Mouse (Mus musculus): ENCODE measurements around the gene Pnrc1. TPM values are rescaled to one million over a fixed set of nuclear protein-coding genes. Genes with fewer than 3 reads are reported as not detected.

Pnrc1 gene
- polyA plus RNA-seq, 1 experiment from 2014 or later = 131 TPM

- no peaks in the 10 kb centered on the region for H3K36me3 ChIP-seq (ENCODE audit: control insufficient read depth, insufficient read depth)
- no peak for ATAC-seq
- no peak for TF ChIP-seq CTCF (IDR thresholded peaks at IDR 0.05; ENCODE audit: low read depth)
- H3K27ac ChIP-seq (ENCODE audit: low read depth, low read length) = no peak overlapping the region
- no peak overlapping the region for H3K9ac ChIP-seq (ENCODE audit: low read depth, low read length)
- no peak overlapping the region for H3K4me2 ChIP-seq (replicated peaks; ENCODE audit: low read depth)
- H3K4me3 ChIP-seq (ENCODE audit: low read depth, low read length) = no peak overlapping the region
- H3K27me3 ChIP-seq (replicated peaks; ENCODE audit: control insufficient read depth, insufficient read depth, low read length) = no peaks in the 10 kb centered on the region
- no peaks in the 10 kb centered on the region for H3K9me3 ChIP-seq (ENCODE audit: control insufficient read depth)
- WGBS = 48% methylated on average over 1 of the region's 1 CpGs
- H3K4me1 ChIP-seq (replicated peaks; ENCODE audit: control insufficient read depth, insufficient read depth, low read length) = no peaks in the 10 kb centered on the region
Observed at GRCm38 (mm10) chr4:33221847-33222246, 68.1 kb downstream of the Pnrc1 start.

GRCm38 (mm10) chr4:33208881-33209841, 80.8 kb downstream of the Pnrc1 start, which contains the start of gene Srsf12:
TSS of gene Srsf12 (plus strand) at chr4:33208991.
- Histone ChIP-seq H3K9ac (ENCODE audit: low read depth, low read length) (peak within 1 kb of the TSS; percentile 63), H3K9me3 (ENCODE audit: control insufficient read depth) (peaks cover 5% of the 10 kb centered on the region; the same call in 1 of the 2 replicates), H3K27ac (ENCODE audit: low read depth, low read length) (no peak within 1 kb of the TSS), H3K4me1 (replicated peaks; ENCODE audit: control insufficient read depth, insufficient read depth, low read length) (no peaks in the 10 kb centered on the region), H3K27me3 (replicated peaks; ENCODE audit: control insufficient read depth, insufficient read depth, low read length) (no peaks in the 10 kb centered on the region), H3K4me3 (ENCODE audit: low read depth, low read length) (peak within 1 kb of the TSS; percentile 53), H3K4me2 (replicated peaks; ENCODE audit: low read depth) (peak within 1 kb of the TSS; percentile 98), H3K36me3 (ENCODE audit: control insufficient read depth, insufficient read depth) (no peaks in the 10 kb centered on the region)
- WGBS = 2% methylated on average over 56 of the region's 65 CpGs
- peak; percentile 49; the same call in 1 of the 2 replicates for ATAC-seq
- TF ChIP-seq CTCF (IDR thresholded peaks at IDR 0.05; ENCODE audit: low read depth) = peak; percentile 49

- WGBS = 63% methylated on average over 2 of the region's 2 CpGs
- H3K36me3 ChIP-seq (ENCODE audit: control insufficient read depth, insufficient read depth) = no peaks in the 10 kb centered on the region
- H3K27ac ChIP-seq (ENCODE audit: low read depth, low read length) = no peak overlapping the region
- no peak for ATAC-seq
- H3K4me1 ChIP-seq (replicated peaks; ENCODE audit: control insufficient read depth, insufficient read depth, low read length) = no peaks in the 10 kb centered on the region
- H3K4me3 ChIP-seq (ENCODE audit: low read depth, low read length) = no peak overlapping the region
- H3K9ac ChIP-seq (ENCODE audit: low read depth, low read length) = no peak overlapping the region
- peaks cover 4% of the 10 kb centered on the region; the same call in 1 of the 2 replicates for H3K9me3 ChIP-seq (ENCODE audit: control insufficient read depth)
- no peaks in the 10 kb centered on the region for H3K27me3 ChIP-seq (replicated peaks; ENCODE audit: control insufficient read depth, insufficient read depth, low read length)
- H3K4me2 ChIP-seq (replicated peaks; ENCODE audit: low read depth) = no peak overlapping the region
- no peak for TF ChIP-seq CTCF (IDR thresholded peaks at IDR 0.05; ENCODE audit: low read depth)
Observed at GRCm38 (mm10) chr4:33207551-33207950, 82.4 kb downstream of the Pnrc1 start.

GRCm38 (mm10) chr4:33204682-33205081, 85.3 kb downstream of the Pnrc1 start:
- Histone ChIP-seq H3K9ac (ENCODE audit: low read depth, low read length) (no peak overlapping the region), H3K36me3 (ENCODE audit: control insufficient read depth, insufficient read depth) (no peaks in the 10 kb centered on the region), H3K27me3 (replicated peaks; ENCODE audit: control insufficient read depth, insufficient read depth, low read length) (no peaks in the 10 kb centered on the region), H3K27ac (ENCODE audit: low read depth, low read length) (no peak overlapping the region), H3K9me3 (ENCODE audit: control insufficient read depth) (no peaks in the 10 kb centered on the region), H3K4me2 (replicated peaks; ENCODE audit: low read depth) (no peak overlapping the region), H3K4me3 (ENCODE audit: low read depth, low read length) (no peak overlapping the region), H3K4me1 (replicated peaks; ENCODE audit: control insufficient read depth, insufficient read depth, low read length) (no peaks in the 10 kb centered on the region)
- peak; percentile 85 for TF ChIP-seq CTCF (IDR thresholded peaks at IDR 0.05; ENCODE audit: low read depth)
- 9% methylated on average over 4 of the region's 4 CpGs for WGBS
- no peak for ATAC-seq

- no peaks in the 10 kb centered on the region for H3K27me3 ChIP-seq (replicated peaks; ENCODE audit: control insufficient read depth, insufficient read depth, low read length)
- no peak overlapping the region for H3K4me3 ChIP-seq (ENCODE audit: low read depth, low read length)
- no peak for TF ChIP-seq CTCF (IDR thresholded peaks at IDR 0.05; ENCODE audit: low read depth)
- WGBS = 19% methylated on average over 2 of the region's 2 CpGs
- H3K27ac ChIP-seq (ENCODE audit: low read depth, low read length) = no peak overlapping the region
- no peak overlapping the region for H3K9ac ChIP-seq (ENCODE audit: low read depth, low read length)
- no peaks in the 10 kb centered on the region for H3K36me3 ChIP-seq (ENCODE audit: control insufficient read depth, insufficient read depth)
- ATAC-seq = no peak
- H3K4me1 ChIP-seq (replicated peaks; ENCODE audit: control insufficient read depth, insufficient read depth, low read length) = no peaks in the 10 kb centered on the region
- H3K4me2 ChIP-seq (replicated peaks; ENCODE audit: low read depth) = no peak overlapping the region
- no peaks in the 10 kb centered on the region for H3K9me3 ChIP-seq (ENCODE audit: control insufficient read depth)
Observed at GRCm38 (mm10) chr4:33198117-33198516, 91.8 kb downstream of the Pnrc1 start.

Other genes with a start within 250 kb of the Pnrc1 start
- 0.07 TPM in 1 of 2 replicates, not detected in the other for gene Gabrr2, start 227.2 kb downstream of the Pnrc1 start, polyA plus RNA-seq (2015; fragmentation: Nextera tagmentation; extraction: Ambion mirVana)
- gene Gabrr1, start 157.6 kb downstream of the Pnrc1 start, polyA plus RNA-seq (2015; fragmentation: Nextera tagmentation; extraction: Ambion mirVana) = 0.12 and 0.20 TPM in 2 replicates
- gene Pm20d2, start 100.4 kb downstream of the Pnrc1 start, polyA plus RNA-seq (2015; fragmentation: Nextera tagmentation; extraction: Ambion mirVana) = 1.8 and 1.9 TPM in 2 replicates
- 1.5 and 2.0 TPM in 2 replicates for gene Srsf12, start 81.2 kb downstream of the Pnrc1 start, polyA plus RNA-seq (2015; fragmentation: Nextera tagmentation; extraction: Ambion mirVana)
- 7.7 and 10.0 TPM in 2 replicates for gene Rngtt, start 20.1 kb upstream of the Pnrc1 start, polyA plus RNA-seq (2015; fragmentation: Nextera tagmentation; extraction: Ambion mirVana)

Measured in intestine, postnatal 0 days (tissue).